Mouse (Mus musculus): ENCODE data around the gene Phyhd1.

DNA sequence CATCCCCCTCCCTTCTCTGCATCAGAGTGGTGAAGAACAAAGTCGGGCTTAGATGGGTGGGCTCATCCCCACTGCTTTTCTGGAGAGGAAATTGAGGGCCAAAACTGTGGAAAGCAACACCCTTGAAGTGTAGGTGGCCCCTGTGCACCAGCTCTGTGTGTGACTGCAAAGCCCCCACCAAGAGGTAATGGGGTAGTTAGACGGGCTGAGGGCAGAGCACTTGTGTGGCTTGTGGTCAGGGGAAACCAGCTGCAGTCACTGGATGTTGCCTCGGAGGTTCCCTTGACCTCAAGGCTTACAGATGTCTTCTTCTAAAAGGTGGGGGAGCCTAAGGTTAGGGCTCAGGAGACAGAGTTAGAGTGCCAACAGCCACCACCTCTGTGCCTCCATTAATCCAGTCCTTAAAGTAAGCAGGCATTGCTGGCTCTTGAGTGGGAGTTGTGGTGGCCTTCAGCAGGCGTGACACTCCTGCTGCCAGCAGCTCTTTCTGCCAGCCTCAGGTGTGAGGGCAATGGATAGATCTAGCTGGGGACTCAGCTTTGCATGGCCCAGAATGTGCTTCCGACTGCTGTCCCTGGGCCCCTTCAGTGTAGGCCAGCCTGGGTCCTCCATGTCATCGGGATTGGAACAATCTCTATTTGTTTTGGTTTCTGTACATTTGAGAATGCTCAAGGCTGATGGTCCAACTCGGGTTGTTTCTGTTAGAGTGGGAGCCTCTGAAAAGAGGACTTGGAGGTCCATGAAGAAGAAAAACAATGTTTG is 8.1 kb upstream of the Phyhd1 start:
- no peak for TF ChIP-seq POLR2A (IDR thresholded peaks at IDR 0.05; ENCODE audit: control insufficient read depth, low read depth, low read length)
- TF ChIP-seq CTCF (IDR thresholded peaks at IDR 0.05; ENCODE audit: control insufficient read depth, insufficient read depth, insufficient replicate concordance, low read depth, low read length) = no peak
